Mouse (Mus musculus): ENCODE results near the gene Enc1. TPM values are rescaled to one million over a fixed set of nuclear protein-coding genes. Genes with fewer than 3 reads are reported as not detected.

The Enc1 gene
- 10 to 100 TPM in 1 of 2 experiments, 1 to 10 TPM in 1; 8.3 to 10.2 TPM for total RNA-seq (2021)
- long read RNA-seq, experiment 1, partial matches to known transcripts = 0 of 2 reads
- long read RNA-seq, experiment 1, other reads (novel, unspliced or antisense) = 2 of 2 reads
- long read RNA-seq, experiment 2 = 0 reads

- DNase-seq = peak; percentile 93 to 94
Observed at GRCm38 (mm10) chr13:97240965-97241786, at the start of gene Enc1. TSS of gene Enc1 (plus strand) at chr13:97241105.

DNA sequence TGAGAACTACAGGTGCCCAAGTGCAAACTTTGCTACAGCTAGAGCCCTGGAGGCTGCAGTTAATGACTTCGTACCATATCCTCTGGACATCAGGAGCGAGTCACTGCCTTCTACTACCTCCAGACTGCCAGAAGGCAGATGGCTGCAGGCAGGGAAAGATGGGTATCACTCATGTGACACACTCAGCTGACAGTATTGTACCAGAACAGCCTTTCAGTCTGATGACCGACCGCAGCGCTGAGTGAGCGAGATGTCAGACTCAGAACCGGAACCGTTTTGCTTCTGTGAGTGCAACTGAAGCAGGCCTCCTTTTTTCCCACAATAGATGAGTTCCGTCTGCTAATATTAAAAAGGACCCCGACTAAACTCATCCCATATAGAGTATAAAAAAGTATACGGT is 48.3 kb upstream of the Enc1 start:
- DNase-seq = no peak

GRCm38 (mm10) chr13:97193420-97193819 is 47.5 kb upstream of the Enc1 start:
- DNase-seq = peak; percentile 71 to 76

DNA sequence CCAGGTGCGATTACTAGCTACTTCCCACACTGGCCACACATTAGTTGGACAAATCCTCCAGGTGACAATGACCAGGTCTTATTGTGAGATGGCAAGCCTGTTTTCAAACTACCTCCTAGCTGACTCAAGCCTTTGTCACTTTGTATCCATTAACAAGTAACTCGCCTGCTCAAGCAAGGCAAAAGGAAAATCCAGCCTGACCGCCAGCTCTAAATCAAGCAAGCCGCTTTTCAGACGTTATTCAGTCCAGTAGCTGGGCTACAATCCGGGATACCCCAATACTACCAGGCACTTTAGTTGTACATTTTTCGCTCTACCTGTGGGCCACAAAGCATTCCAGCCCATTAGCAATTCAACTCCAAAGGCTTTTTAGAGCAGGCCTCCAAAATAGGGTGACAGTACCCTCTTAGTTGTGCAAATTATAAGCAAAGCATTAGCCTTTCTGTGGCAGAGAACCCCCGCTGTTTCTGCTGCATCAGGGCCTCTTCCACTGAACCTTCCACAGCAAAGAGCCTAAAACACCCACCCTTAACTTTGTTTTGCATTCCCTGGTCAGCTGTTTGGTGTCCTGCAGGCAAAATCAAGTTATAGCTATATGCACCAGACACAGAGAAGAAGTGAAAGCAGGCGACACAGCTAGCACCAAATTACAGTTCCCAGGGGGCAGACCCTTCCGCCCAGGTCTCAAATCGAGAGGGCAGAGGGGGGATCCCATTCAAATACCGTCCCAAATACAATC is 44.5 kb upstream of the Enc1 start:
- DNase-seq = no peak

- no peak for DNase-seq
Observed at GRCm38 (mm10) chr13:97196925-97197218, 44.0 kb upstream of the Enc1 start.

- peak; percentile 96 to 97 for DNase-seq
Observed at GRCm38 (mm10) chr13:97197932-97198562, 42.9 kb upstream of the Enc1 start, which contains the start of gene Hexb. TSS of gene Hexb (minus strand) at chr13:97198357.

DNA sequence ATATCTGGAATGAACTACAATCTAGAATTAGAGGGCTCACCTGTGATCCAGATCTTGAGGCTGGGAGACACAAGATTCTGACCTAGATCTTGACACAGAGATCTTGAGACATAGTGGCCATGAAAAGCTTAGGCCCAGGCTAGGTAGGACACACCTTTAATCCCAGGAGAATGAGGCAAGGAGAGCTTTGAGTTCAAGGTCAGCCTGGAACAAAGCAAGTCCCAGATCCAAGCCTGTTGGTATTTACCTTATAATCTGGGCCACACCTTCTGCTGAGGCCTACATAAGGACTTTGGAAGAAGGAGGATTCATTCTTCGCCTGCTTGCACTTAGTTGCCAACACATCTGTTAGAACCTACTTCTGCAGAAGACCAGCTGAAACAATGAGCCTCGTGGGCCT is 41.8 kb upstream of the Enc1 start:
- no peak for DNase-seq

DNA sequence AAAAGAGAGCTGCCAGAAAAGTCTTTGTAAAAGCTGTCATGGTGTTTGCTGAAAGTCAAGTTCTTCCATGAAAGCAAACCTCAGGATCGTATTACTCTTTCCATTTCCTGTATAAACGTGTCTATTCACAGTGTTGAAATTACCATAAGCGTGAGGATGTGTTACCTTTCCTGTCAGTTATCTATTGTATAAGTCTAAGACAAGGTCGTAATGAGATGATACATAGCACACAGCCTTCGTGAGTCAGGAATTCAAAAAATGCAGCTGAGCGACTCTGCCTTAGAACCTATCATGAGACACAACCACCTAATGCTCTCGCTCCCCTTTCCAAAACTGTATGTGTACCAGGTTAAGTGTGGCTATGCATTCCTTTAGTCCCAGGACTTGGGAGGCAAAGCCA is 39.8 kb upstream of the Enc1 start:
- no peak for DNase-seq

DNA sequence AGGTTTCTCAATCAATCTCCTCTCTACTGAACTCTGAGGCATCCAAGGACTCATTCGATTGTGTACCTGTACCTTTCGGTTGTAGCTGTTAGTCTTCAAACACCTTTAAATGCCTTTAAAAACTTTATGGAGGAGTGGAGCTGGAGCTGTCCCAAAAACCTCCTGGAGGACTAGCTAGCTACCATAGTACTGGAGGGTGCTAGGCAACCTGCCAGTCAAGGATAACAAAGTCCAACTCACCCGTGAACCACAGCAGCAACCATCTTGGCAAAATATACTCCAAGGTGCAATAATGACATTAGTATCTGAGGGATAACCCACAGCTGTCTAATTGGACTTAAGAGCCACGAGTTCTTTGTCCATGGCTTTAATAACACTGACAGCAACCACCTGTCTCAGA is 39.0 kb upstream of the Enc1 start:
- no peak for DNase-seq

DNA sequence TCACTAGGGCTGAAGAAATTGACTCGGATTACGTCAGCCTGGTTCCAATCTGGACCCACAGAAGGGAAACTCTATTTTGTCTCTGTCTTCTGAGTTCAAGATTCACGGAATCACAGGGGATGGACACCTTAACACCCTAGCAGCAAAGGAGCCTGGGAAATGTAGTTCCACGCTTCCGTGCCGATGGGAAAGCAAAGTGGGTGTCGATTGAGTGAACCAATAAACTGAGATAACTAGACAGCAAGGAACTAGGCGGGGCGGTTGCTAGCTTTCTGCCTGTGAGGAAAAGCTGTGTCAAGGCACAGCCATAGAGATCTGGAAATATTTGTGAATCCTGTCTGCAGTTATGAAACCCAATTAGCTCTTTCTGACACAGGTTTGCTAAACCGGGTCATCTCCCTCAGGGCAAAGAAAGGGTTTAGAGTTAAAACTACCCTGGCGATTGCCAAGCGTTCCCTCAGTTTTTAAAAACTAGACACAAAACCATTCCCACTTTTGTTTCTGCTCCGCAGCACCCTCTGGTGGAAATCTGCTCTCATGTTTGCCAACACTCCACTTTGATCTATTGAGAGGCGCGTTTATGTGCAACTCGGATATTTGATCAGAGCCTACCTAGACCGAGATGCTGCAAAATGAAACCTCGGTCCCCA is 35.7 kb upstream of the Enc1 start:
- peak; percentile 84 to 90 for DNase-seq

- no peak for DNase-seq
Observed at GRCm38 (mm10) chr13:97206046-97206445, 34.9 kb upstream of the Enc1 start.

DNA sequence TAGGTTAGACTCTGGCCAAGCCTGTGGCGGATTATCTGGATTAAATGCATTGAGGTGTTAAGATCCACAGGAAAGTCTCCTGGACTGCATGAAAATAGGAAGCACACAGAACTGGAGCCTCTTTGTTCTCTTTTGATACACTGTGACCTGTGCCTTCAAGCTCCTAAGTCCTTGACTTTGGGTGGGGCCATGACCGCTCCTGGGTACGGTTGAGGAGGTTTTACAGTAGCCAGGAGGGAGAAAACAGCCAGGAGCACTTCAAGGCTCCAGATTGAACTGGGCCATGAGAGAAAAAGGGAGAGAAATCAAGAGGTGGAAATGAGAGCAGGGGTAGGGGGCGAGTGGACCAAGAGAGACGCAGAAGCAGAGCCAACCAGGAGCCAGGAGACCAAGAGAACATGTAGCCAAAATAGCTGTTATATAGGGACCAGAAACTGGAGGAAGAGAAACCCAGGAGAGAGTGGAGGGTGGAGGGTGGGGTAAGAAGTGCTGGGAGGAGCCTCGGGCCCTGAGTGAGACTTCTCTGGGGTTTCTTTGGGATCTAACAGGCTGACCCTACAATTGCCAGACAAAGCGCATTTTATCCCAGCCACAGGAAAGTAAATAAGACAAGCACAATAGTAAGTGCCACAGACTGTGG is 33.3 kb upstream of the Enc1 start:
- no peak for DNase-seq

GRCm38 (mm10) chr13:97208112-97208478 is 32.8 kb upstream of the Enc1 start:
- no peak for DNase-seq

DNA sequence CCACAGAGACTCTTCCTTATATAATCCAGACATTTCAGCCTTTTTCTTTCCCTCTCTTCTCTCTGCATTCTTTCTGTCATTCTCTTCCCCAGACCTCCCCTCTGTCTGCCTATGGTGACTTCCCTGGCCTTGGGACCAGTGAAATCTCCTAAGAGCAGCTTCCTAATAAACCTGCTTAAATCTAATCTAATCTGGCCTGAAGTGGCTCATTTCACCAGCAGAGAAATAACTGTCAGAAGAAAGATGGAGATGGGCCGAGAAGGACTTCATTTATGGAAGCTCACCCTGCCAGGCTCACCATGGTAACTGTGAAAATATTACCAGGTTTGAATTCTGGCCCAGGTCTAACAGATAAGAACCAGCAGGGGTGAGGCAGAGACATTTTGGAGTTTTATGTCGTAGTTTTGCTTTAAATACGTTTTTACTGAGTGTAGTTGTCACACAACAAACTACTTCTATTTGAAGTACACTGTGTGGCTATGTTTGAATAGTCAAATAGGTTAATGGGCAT is 32.4 kb upstream of the Enc1 start:
- no peak for DNase-seq

- no peak for DNase-seq
Observed at GRCm38 (mm10) chr13:97214583-97215268, 26.2 kb upstream of the Enc1 start.

DNA sequence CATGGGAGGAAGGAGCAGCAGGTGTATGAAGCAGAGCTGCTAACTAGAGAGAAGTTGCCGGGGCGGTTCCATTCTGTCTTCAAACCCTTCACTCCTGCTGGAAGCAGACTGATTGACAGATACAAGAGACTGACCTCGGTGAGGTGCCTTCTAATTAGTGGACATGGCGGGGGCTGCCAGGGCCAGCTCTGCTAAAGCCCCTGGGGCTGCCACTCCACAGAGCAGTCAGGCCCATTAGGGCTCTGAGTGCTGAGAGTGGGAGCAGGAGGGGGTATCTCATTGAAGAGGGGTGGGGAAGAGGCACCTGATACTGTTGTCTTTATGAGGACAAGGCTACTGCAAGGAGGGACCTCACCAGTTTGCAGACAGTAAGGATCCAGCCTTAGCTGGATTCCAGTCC is 25.3 kb upstream of the Enc1 start:
- no peak for DNase-seq

DNA sequence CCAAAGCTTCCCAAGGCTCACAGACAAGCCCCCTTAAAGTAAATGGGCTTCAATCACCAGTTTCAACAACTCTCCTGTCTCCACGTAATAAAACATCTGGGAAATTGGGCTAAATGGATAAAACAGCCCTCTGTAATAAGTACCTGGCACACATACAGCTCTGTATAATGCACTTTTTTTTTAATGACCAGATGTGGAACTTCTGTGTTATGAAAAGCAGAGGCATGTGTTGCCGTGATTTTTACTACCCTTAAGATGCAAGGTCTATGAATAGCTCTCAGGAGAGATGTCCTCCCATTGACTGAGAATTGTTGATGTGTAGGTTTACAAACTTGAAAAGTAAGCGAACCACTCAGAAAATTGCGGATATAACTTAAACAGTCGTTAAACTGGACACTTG is 24.7 kb upstream of the Enc1 start:
- no peak for DNase-seq

DNA sequence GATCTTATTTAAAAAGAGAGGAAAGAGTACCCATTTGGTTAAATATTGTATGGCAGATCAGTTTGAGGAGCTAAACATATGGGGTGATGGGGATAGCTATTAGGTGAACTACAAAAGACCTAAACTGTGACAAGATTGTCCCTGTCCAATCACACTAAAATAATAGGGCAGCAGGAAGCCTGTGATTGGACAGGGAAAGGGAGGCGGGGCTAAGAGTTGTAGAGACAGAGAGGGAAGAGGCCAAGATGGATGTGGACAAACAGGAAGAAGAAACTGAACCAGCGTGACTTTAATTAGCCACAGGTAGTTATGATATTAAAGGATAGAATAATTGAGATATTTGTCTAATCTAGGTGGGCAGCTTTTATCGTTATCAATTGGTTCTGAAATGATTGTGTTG is 20.9 kb upstream of the Enc1 start:
- no peak for DNase-seq

GRCm38 (mm10) chr13:97223856-97224255 is 17.0 kb upstream of the Enc1 start:
- DNase-seq = no peak

DNA sequence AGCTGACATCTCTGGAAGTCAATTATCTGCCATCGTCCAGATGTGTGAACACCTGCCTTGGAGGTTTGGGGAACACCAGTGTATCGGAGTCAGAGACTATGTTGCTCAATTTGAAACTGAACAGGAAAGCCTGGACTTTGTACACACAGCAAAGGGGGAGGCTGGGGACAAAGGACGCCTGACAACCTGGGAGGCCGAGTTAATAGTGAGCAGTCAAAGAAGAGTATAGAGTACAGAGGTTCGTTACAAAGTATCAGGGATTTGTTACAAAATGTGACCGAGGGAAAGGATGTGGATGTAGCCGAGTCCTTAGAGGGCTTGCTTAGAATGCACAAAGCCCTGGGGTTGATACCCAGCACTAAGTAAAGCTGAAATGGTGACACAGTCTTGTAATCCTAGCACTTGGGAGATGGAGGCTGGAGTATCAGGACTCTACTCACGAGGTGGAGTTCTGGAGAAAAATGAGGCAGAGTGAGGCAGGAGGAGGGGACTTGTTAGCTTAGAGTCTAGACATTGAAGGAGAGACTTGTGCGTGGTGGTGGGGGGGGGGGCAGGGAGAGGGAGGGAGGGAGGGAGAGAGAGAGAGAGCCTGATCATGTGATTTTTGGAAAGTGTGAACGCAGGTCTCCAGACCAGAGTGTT is 16.4 kb upstream of the Enc1 start:
- no peak for DNase-seq

GRCm38 (mm10) chr13:97225130-97225529 is 15.8 kb upstream of the Enc1 start:
- no peak for DNase-seq
